Mouse (Mus musculus): Measurements from ENCODE around the gene Scamp3. TPM values are rescaled to one million over a fixed set of nuclear protein-coding genes. Genes with fewer than 3 reads are reported as not detected.
"Not testable (repeated sequence)": the region's sequence is repeated elsewhere in the genome, so short reads cannot be mapped to it uniquely, and the experiment has no call there.

The Scamp3 gene
- total and polyA plus RNA-seq, 2 experiments from 2014 or later, result 77.5 to 139 TPM

- H3K27ac ChIP-seq, result no peak overlapping the region
- H3K36me3 ChIP-seq (ENCODE audit: insufficient read depth, low read length), result peaks cover 5% of the 10 kb centered on the region; the same call in 1 of the 2 replicates
- 61% methylated on average over 17 of the region's 17 CpGs for WGBS
- no peak overlapping the region for H3K4me2 ChIP-seq (ENCODE audit: low read depth, low read length)
- H3K9ac ChIP-seq (replicated peaks; ENCODE audit: low read length), result no peak overlapping the region
- no peaks in the 10 kb centered on the region for H3K27me3 ChIP-seq (ENCODE audit: insufficient read depth, low read length)
- ATAC-seq, result no peak
- DNase-seq (ENCODE audit: low spot score), result no peak
- no peaks in the 10 kb centered on the region for H3K9me3 ChIP-seq (ENCODE audit: low read length)
- H3K4me3 ChIP-seq (ENCODE audit: low read length), result no peak overlapping the region
- H3K4me1 ChIP-seq (ENCODE audit: insufficient read depth, low read length), result no peaks in the 10 kb centered on the region
- TF ChIP-seq CTCF (IDR thresholded peaks at IDR 0.05; ENCODE audit: low read depth), result no peak
Observed at GRCm38 (mm10) chr3:89152084-89152835, 25.0 kb upstream of the Scamp3 start.

DNA sequence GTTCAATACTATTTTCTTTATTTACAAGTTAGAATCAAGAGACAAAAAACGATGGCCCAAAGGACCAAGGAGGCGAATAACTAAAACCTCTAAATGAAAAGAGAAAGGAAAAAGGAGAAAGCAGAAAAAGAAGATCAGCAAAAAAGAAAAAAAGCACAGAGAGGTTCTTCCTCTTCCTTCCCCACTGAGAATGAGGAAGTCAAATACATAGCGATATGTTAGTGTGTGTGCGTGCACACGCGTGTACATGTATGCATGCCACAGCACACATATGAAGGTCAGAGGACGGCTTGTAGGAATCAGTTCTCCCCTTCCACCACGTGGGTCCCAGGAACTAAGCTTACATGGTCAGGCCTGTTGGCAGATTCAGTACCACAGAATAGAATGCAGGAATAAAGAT is 20.3 kb upstream of the Scamp3 start:
- Histone ChIP-seq H3K27ac (no peak overlapping the region), H3K4me2 (ENCODE audit: low read depth, low read length) (no peak overlapping the region), H3K4me3 (ENCODE audit: low read length) (no peak overlapping the region), H3K36me3 (ENCODE audit: insufficient read depth, low read length) (no peaks in the 10 kb centered on the region), H3K27me3 (ENCODE audit: insufficient read depth, low read length) (no peaks in the 10 kb centered on the region), H3K9ac (replicated peaks; ENCODE audit: low read length) (no peak overlapping the region), H3K9me3 (ENCODE audit: low read length) (no peaks in the 10 kb centered on the region), H3K4me1 (ENCODE audit: insufficient read depth, low read length) (peaks cover 9% of the 10 kb centered on the region)
- 92% methylated on average over 8 of the region's 8 CpGs for WGBS
- no peak for TF ChIP-seq CTCF (IDR thresholded peaks at IDR 0.05; ENCODE audit: low read depth)
- DNase-seq (ENCODE audit: low spot score) (no peak), ATAC-seq (no peak)

GRCm38 (mm10) chr3:89158651-89159050 is 18.6 kb upstream of the Scamp3 start:
- no peaks in the 10 kb centered on the region for H3K27me3 ChIP-seq (ENCODE audit: insufficient read depth, low read length)
- H3K4me1 ChIP-seq (ENCODE audit: insufficient read depth, low read length), result peaks cover 9% of the 10 kb centered on the region
- H3K9me3 ChIP-seq (ENCODE audit: low read length), result no peaks in the 10 kb centered on the region
- peak overlapping the region; percentile 68 for H3K9ac ChIP-seq (replicated peaks; ENCODE audit: low read length)
- 20% methylated on average over 7 of the region's 7 CpGs for WGBS
- H3K4me2 ChIP-seq (ENCODE audit: low read depth, low read length), result peak overlapping the region; percentile 79
- peak overlapping the region; percentile 78 for H3K4me3 ChIP-seq (ENCODE audit: low read length)
- peak overlapping the region; percentile 66; the same call in 1 of the 2 replicates for H3K27ac ChIP-seq
- TF ChIP-seq CTCF (IDR thresholded peaks at IDR 0.05; ENCODE audit: low read depth), result no peak
- no peak for ATAC-seq
- H3K36me3 ChIP-seq (ENCODE audit: insufficient read depth, low read length), result no peaks in the 10 kb centered on the region
- DNase-seq (ENCODE audit: low spot score), result no peak

DNA sequence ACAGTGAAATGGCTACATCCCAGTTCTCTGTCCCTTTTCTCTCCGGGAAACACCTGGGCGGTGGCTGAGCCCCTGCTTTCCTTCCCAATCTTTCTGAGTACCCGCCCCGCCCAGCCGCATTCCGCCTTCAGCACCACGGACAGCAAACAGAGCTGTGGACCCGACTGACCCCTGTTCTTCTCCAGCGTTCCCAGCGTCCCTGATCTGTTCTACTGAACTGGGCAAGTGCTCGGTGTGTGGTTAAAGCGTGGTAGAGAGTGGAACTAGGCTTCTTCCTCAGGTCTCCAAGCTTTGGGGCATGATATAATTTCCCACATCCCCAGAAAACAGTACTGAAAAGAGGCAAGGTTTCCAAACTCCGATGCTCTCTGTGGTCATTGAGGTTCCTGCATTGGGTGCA is 18.1 kb upstream of the Scamp3 start:
- Histone ChIP-seq H3K9ac (replicated peaks; ENCODE audit: low read length) (peak overlapping the region; percentile 68), H3K4me1 (ENCODE audit: insufficient read depth, low read length) (peaks cover 13% of the 10 kb centered on the region), H3K27me3 (ENCODE audit: insufficient read depth, low read length) (no peaks in the 10 kb centered on the region), H3K4me3 (ENCODE audit: low read length) (peak overlapping the region; percentile 78), H3K4me2 (ENCODE audit: low read depth, low read length) (peak overlapping the region; percentile 79), H3K36me3 (ENCODE audit: insufficient read depth, low read length) (no peaks in the 10 kb centered on the region), H3K27ac (peak overlapping the region; percentile 66; the same call in 1 of the 2 replicates), H3K9me3 (ENCODE audit: low read length) (no peaks in the 10 kb centered on the region)
- no peak for TF ChIP-seq CTCF (IDR thresholded peaks at IDR 0.05; ENCODE audit: low read depth)
- under 1% methylated on average over 13 of the region's 13 CpGs for WGBS
- ATAC-seq (no peak), DNase-seq (ENCODE audit: low spot score) (no peak)

- Histone ChIP-seq H3K9ac (replicated peaks; ENCODE audit: low read length) (peak within 1 kb of the TSS; percentile 68), H3K27ac (peak within 1 kb of the TSS; percentile 66), H3K9me3 (ENCODE audit: low read length) (no peaks in the 10 kb centered on the region), H3K36me3 (ENCODE audit: insufficient read depth, low read length) (no peaks in the 10 kb centered on the region), H3K4me3 (ENCODE audit: low read length) (peak within 1 kb of the TSS; percentile 78), H3K27me3 (ENCODE audit: insufficient read depth, low read length) (no peaks in the 10 kb centered on the region), H3K4me2 (ENCODE audit: low read depth, low read length) (peak within 1 kb of the TSS; percentile 79), H3K4me1 (ENCODE audit: insufficient read depth, low read length) (peaks cover 14% of the 10 kb centered on the region)
- TF ChIP-seq CTCF (IDR thresholded peaks at IDR 0.05; ENCODE audit: low read depth), result peak; percentile 49
- DNase-seq (ENCODE audit: low spot score) (peak; percentile 91), ATAC-seq (peak; percentile 87)
- WGBS, result 2% methylated on average over 63 of the region's 66 CpGs
Observed at GRCm38 (mm10) chr3:89159616-89160344, 17.5 kb upstream of the Scamp3 start, which contains the start of gene Hcn3. TSS of gene Hcn3 (minus strand) at chr3:89160196.

- not testable (repeated sequence) for H3K9me3 ChIP-seq (ENCODE audit: low read length); H3K4me2 ChIP-seq (ENCODE audit: low read depth, low read length); ATAC-seq; H3K4me3 ChIP-seq (ENCODE audit: low read length); H3K27me3 ChIP-seq (ENCODE audit: insufficient read depth, low read length); H3K36me3 ChIP-seq (ENCODE audit: insufficient read depth, low read length); DNase-seq (ENCODE audit: low spot score); H3K27ac ChIP-seq; H3K9ac ChIP-seq (replicated peaks; ENCODE audit: low read length)
- peaks cover 19% of the 10 kb centered on the region for H3K4me1 ChIP-seq (ENCODE audit: insufficient read depth, low read length)
Observed at GRCm38 (mm10) chr3:89161207-89161606, 16.1 kb upstream of the Scamp3 start.

Data from hindbrain, postnatal 0 days (tissue).